Mouse (Mus musculus) macrophage (primary cell): Measurements from ENCODE around the gene Tspan32. TPM values are rescaled to one million over a fixed set of nuclear protein-coding genes. Genes with fewer than 3 reads are reported as not detected.

ENCODE experiments used
- H3K27ac ChIP-seq: fragments of 350-480 bp; formaldehyde crosslinking; 2 replicates; pipeline ENCODE4 v1.9.0; 2021
- H3K36me3 ChIP-seq: fragments of 350-480 bp; formaldehyde crosslinking; 2 replicates; pipeline ENCODE4 v1.9.0; 2021; ENCODE audit errors: inconsistent target
- H3K4me3 ChIP-seq: fragments of 350-480 bp; formaldehyde crosslinking; 2 replicates; pipeline ENCODE4 v1.9.0; 2021; ENCODE audit errors: inconsistent target
- H3K79me2 ChIP-seq: fragments of 350-480 bp; formaldehyde crosslinking; 2 replicates; pipeline ENCODE4 v1.9.0; 2021; ENCODE audit errors: inconsistent target
- WGBS: methylation state at CpG from one replicate; pipeline ENCODE4 v1.1.7; 2026; ENCODE audit warnings: inconsistent platforms; ENCODE audit not compliant: missing documents; 5-methylcytosine and 5-hydroxymethylcytosine counted together
- polyA plus RNA-seq: library from polyadenylated mRNA; stranded (reverse); fragments of 250-400 nt; gene quantifications from 3 replicates; pipeline ENCODE4 v1.2.4, GENCODE M21; 2018; ENCODE audit warnings: inconsistent platforms

Gene Tspan32
- polyA plus RNA-seq, 1 experiment from 2014 or later, result 12.2 TPM

GRCm38 (mm10) chr7:143014862-143015659 lies 10.2 kb downstream of the Tspan32 start:
- no peak overlapping the region for H3K27ac ChIP-seq
- 86% methylated on average over 7 of the region's 7 CpGs for WGBS
- no peak overlapping the region for H3K4me3 ChIP-seq
- no peaks in the 10 kb centered on the region for H3K36me3 ChIP-seq
- H3K79me2 ChIP-seq, result no peaks in the 10 kb centered on the region

- WGBS, result 33% methylated on average over 1 of the region's 1 CpGs
- Histone ChIP-seq H3K79me2 (no peaks in the 10 kb centered on the region), H3K4me3 (no peak overlapping the region), H3K27ac (no peak overlapping the region), H3K36me3 (no peaks in the 10 kb centered on the region)
These were observed 11.0 kb downstream of the Tspan32 start for GRCm38 (mm10) chr7:143015755-143016423.

GRCm38 (mm10) chr7:143016424-143017142 lies 11.7 kb downstream of the Tspan32 start:
- Histone ChIP-seq H3K79me2 (no peaks in the 10 kb centered on the region), H3K4me3 (no peak overlapping the region), H3K27ac (no peak overlapping the region), H3K36me3 (no peaks in the 10 kb centered on the region)
- 87% methylated on average over 7 of the region's 9 CpGs for WGBS

- H3K27ac ChIP-seq, result no peak overlapping the region
- no peaks in the 10 kb centered on the region for H3K36me3 ChIP-seq
- 91% methylated on average over 4 of the region's 4 CpGs for WGBS
- no peaks in the 10 kb centered on the region for H3K79me2 ChIP-seq
- H3K4me3 ChIP-seq, result no peak overlapping the region
These were observed 12.3 kb downstream of the Tspan32 start for GRCm38 (mm10) chr7:143017181-143017580.

GRCm38 (mm10) chr7:143020040-143020439 lies 15.2 kb downstream of the Tspan32 start:
- H3K36me3 ChIP-seq, result no peaks in the 10 kb centered on the region
- H3K4me3 ChIP-seq, result no peak overlapping the region
- H3K27ac ChIP-seq, result no peak overlapping the region
- H3K79me2 ChIP-seq, result no peaks in the 10 kb centered on the region

- no peaks in the 10 kb centered on the region for H3K79me2 ChIP-seq
- H3K4me3 ChIP-seq, result no peak overlapping the region
- H3K27ac ChIP-seq, result 0 out of 2 replicates have a peak overlapping the region, but pooled peaks have one; percentile 2
- 90% methylated on average over 3 of the region's 3 CpGs for whole genome bisulfite sequencing
- no peaks in the 10 kb centered on the region for H3K36me3 ChIP-seq
These were observed 15.9 kb downstream of the Tspan32 start for GRCm38 (mm10) chr7:143020764-143021163.

- WGBS, result 47% methylated on average over 5 of the region's 5 CpGs
- Histone ChIP-seq H3K4me3 (no peak overlapping the region), H3K79me2 (no peaks in the 10 kb centered on the region)
These were observed 16.7 kb downstream of the Tspan32 start for GRCm38 (mm10) chr7:143021356-143022164.

GRCm38 (mm10) chr7:143023499-143023898 lies 18.7 kb downstream of the Tspan32 start:
- H3K36me3 ChIP-seq, result no peaks in the 10 kb centered on the region
- H3K4me3 ChIP-seq, result no peak overlapping the region
- WGBS, result 24% methylated on average over 2 of the region's 2 CpGs
- no peaks in the 10 kb centered on the region for H3K79me2 ChIP-seq
- no peak overlapping the region for H3K27ac ChIP-seq

More at GRCm38 (mm10) chr7:143021356-143022164, 16.7 kb downstream of the Tspan32 start:
- no peaks in the 10 kb centered on the region for H3K36me3 ChIP-seq
- H3K27ac ChIP-seq, result 0 out of 2 replicates have a peak overlapping the region, but pooled peaks have one; percentile 2

GRCm38 (mm10) chr7:143024293-143024692 lies 19.4 kb downstream of the Tspan32 start:
- Histone ChIP-seq H3K4me3 (no peak overlapping the region), H3K79me2 (no peaks in the 10 kb centered on the region), H3K36me3 (no peaks in the 10 kb centered on the region), H3K27ac (no peak overlapping the region)
- WGBS, result 83% methylated on average over 1 of the region's 1 CpGs

GRCm38 (mm10) chr7:143025496-143025895 lies 20.6 kb downstream of the Tspan32 start:
- 82% methylated on average over 3 of the region's 3 CpGs for WGBS
- Histone ChIP-seq H3K27ac (no peak overlapping the region), H3K79me2 (no peaks in the 10 kb centered on the region), H3K4me3 (no peak overlapping the region), H3K36me3 (no peaks in the 10 kb centered on the region)

- 98% methylated on average over 4 of the region's 4 CpGs for WGBS
- H3K79me2 ChIP-seq, result no peaks in the 10 kb centered on the region
- H3K4me3 ChIP-seq, result no peak overlapping the region
- no peak overlapping the region for H3K27ac ChIP-seq
- H3K36me3 ChIP-seq, result no peaks in the 10 kb centered on the region
These were observed 22.4 kb downstream of the Tspan32 start for GRCm38 (mm10) chr7:143027196-143027595.

- 93% methylated on average over 1 of the region's 1 CpGs for WGBS
- Histone ChIP-seq H3K27ac (no peak overlapping the region), H3K36me3 (no peaks in the 10 kb centered on the region)
These were observed 27.0 kb downstream of the Tspan32 start for GRCm38 (mm10) chr7:143031816-143032215.

GRCm38 (mm10) chr7:143033581-143033980 lies 28.7 kb downstream of the Tspan32 start:
- Histone ChIP-seq H3K4me3 (no peak overlapping the region), H3K27ac (no peak overlapping the region), H3K36me3 (no peaks in the 10 kb centered on the region), H3K79me2 (no peaks in the 10 kb centered on the region)
- WGBS, result 98% methylated on average over 4 of the region's 4 CpGs

More at GRCm38 (mm10) chr7:143031816-143032215, 27.0 kb downstream of the Tspan32 start:
- no peaks in the 10 kb centered on the region for H3K79me2 ChIP-seq
- no peak overlapping the region for H3K4me3 ChIP-seq

- 100% methylated on average over 2 of the region's 2 CpGs for whole genome bisulfite sequencing
- H3K4me3 ChIP-seq, result no peak overlapping the region
- H3K79me2 ChIP-seq, result no peaks in the 10 kb centered on the region
- H3K36me3 ChIP-seq, result no peaks in the 10 kb centered on the region
- H3K27ac ChIP-seq, result no peak overlapping the region
These were observed 29.3 kb downstream of the Tspan32 start for GRCm38 (mm10) chr7:143034112-143034511.
